Mouse (Mus musculus) E14TG2a.4 (cell line): ENCODE results near the gene Fgfrl1.

Source experiments
- CTCF ChIP-seq: conservative IDR thresholded peaks from 2 replicates; pipeline ENCODE4 v1.5.1; 2014; ENCODE audit warnings: low read length
- NANOG ChIP-seq: IDR thresholded peaks from 2 replicates; pipeline ENCODE4 v1.6.1; 2014; ENCODE audit warnings: borderline replicate concordance, low read length, mixed read lengths

GRCm38 (mm10) chr5:108696542-108696941 is 4.4 kb downstream of the Fgfrl1 start:
- TF ChIP-seq CTCF (no peak), NANOG (no peak)
